Mouse (Mus musculus) common myeloid progenitor, adult 5-6 weeks (primary cell): ENCODE data around the gene Cog3. TPM values are rescaled to one million over a fixed set of nuclear protein-coding genes. Genes with fewer than 3 reads are reported as not detected.

ENCODE experiments used
- ATAC-seq: replicated peaks from 2 replicates; pipeline ENCODE4 v1.8.0; 2016; ENCODE audit warnings: low read depth, mild to moderate bottlenecking, moderate TSS enrichment, inconsistent platforms; ENCODE audit not compliant: poor library complexity, severe bottlenecking
- total RNA-seq: library from RNA; stranded (forward); fragments of 200-1000, 187-1606 nt; gene quantifications from 2 replicates; pipeline ENCODE4 v1.2.3, GENCODE M21; 2017

The Cog3 gene
- total RNA-seq, 1 experiment from 2014 or later, result 24.4 TPM

DNA sequence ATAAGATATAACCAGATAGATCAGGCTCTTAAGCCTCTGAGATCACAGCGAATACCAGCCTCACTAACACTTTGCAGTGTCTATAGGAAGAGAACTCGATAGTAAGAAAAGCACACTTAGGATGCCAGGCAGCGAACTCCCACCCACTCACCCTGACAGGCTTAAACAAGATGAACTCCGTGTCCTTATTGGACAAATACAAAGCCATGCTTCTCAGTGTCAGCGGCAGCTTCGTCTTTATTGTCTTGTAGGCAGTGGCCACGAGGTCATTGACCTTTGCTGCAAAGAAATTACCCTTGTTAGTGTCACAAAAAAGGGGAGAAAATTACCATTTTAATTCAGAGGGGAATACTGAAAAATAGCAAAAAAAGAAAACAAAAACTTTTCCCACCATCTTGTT is 46.5 kb downstream of the Cog3 start:
- no peak for ATAC-seq

DNA sequence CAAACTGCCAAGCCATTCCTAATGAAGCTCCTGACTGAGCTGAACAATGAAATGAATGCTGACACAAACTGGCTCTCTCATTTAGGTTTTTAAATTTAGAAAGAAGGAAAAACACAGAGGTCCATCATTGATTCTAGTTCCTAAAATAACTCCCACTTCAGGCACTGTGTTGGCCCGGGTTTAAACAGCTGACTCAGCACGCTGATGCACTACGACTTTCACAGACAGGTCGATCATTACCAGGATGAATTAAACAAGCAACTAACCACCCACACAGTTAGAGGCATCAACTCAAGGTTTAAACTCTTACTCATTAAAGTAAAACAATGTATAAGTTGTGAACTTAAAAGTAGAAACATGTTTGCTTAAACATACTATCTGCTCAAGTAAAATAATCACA is 47.7 kb downstream of the Cog3 start:
- no peak for ATAC-seq

DNA sequence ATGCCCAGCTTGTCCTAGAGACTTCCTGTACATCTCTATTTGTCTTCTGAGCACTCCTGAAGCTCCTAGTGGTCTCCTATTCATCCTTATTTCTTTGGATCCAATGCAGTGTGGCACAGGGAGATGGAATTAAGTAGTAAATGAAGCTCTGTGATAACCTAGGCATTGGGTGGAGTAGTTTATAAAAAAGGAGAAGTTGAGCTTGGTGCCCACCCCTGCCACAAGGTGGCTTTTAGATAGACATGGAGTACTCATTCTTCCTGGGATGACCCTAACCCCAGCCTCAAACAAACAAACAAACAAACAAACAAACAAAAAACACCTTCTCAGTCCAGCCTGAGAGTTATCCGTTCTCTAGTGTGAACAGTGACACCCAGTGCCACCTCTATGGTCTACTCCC is 56.4 kb downstream of the Cog3 start:
- no peak for ATAC-seq

DNA sequence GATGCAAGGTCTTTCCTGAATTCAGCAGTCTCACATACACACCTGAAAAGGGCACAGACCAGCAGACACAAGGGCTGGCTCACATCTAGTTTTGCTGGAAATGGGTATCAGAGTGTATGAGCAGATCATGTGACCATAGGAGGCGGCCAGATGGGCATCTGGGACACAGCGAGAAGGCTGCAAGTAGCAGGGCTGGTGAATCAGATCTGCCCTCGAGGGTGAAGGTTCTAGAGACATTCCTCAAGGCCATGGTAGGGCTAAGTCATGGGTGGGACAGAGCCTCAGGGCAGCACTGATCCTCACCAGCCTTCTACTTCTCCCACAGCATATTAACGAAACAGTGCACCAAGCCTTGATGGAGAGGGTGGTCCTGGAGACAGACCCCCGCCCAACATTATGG is 58.2 kb downstream of the Cog3 start:
- ATAC-seq, result no peak

DNA sequence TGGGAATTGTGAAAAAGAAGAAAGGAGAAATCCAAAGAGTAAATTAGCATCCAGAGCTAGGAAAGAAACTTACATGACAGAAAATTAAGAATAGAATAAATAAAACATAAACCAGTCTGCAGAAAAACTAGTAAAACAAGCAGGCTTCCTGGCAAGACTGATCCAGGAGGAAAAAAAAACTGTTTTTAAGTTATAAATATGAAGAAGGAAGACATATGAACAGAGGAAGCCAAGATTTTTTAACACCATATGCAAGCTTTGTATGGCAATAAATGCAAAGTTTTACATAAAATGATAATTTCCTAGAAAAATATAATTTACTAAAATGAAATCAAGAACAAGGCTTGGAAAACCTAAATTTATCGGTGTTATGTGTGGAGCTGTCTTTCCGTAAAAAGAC is 63.9 kb downstream of the Cog3 start:
- ATAC-seq, result no peak

DNA sequence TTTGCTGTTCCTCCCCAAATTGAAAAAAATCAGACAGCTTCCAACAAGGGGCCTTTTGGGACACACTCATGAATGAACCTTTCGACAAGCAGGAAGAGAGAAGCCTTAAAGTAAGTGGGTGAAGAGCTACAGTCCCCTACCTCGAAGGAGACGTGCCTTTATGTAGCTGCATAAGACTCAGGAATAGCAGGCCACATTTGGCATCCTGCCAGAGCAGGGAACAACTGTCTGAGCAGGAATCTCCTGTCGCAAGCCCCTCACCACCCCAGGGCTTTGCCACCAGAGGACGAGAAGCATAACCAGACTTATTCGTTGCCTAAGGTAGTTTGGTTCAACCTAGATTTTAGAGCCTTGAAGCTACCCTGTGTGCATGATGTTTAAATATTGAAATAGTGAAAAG is 78.0 kb downstream of the Cog3 start:
- ATAC-seq, result no peak

DNA sequence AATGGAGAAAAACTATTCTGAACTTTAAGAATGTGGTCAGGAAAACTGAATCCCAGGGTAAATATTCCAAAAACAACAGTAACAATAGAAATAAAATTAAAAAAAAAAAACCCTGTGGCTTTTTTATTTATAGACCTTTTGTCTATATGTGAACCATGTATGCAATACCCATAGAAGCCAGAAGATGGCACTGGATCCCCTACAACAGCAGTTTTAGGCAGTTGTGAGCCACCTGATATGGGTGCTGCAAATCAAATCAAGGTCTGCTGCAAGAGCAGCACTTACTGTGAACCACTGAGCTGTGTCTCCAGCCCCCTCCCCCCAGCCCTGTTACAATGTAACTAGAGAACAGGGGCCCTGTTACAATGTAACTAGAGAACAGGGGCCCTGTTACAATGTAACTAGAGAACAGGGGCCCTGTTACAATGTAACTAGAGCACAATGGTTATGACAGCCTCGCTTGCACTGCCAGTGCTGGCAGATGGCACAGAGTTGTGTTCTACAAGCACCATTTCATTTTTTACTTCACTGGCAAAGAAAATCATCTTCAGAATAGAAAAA is 85.2 kb downstream of the Cog3 start:
- ATAC-seq, result no peak

DNA sequence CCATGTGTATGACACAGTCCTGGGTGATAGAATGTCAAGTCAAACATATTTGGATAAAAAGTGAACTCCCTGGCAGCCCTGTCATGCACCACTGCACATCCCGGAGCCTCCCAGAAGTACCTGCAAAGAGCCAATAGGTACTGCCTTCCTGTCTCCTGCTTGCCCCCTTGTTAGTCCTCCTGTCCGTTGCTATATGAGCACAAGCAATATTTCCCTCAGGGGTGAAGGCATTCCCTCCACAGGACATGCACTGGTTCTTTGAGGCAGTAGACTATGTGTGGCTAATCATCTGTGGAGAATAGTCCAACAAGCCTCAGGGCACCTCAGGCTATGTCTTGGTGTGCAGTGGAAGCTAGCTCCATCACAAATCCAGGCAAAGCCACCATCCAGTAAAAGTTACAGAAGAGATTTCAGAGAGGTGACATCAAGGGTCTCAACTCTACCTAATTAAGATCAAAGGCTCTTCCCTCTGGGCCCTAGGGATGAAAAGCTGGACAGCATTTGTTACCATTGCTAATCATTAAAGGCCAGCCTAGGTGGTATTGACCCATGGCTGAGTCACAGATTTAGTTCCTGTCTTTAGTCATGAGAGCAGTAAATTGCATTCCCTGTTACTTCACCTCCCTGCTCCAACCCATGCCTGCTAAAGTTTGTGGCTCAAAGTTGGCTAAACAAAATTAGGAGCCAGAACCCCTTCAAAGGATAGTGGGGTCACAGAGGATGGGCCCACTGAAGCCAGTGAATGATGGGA is 88.7 kb downstream of the Cog3 start:
- no peak for ATAC-seq

DNA sequence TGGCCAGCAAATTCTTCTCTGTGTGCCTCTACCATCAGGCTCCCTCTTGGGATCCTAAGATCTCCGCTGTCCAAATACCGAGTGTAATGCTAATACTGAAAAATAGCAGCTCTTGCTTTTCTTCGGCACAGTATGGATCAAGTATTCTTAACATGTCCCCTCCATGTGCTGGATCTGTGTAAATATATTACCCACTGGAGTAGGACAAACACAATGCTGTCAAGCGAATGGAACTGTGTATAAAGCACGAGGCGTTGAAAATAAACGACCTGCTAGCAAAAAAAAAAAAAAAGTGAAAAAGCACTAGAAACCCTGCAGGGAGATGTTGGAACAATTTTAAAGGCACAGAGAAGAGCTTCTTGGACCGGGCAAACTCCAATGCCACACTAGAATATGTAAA is 92.8 kb downstream of the Cog3 start:
- no peak for ATAC-seq

DNA sequence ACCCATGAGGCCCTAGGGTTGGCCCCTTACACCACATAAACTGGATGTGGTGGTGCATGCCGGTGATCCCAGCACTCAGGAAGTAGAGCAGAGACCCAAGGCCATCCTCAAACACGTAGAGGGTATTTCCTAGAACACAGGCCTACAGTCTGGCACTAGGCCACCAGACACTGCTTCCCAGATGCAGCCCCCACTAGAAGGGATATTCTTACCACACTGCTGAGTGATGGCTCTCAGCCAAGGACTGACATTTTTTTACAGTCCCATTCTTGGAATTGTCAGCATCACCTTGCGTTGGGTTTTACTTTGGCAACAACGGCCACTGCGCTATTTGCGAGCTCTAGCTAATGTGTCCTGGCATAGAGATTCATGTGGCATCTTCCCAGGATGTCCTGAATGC is 93.4 kb downstream of the Cog3 start:
- ATAC-seq, result no peak

Other genes starting within 250 kb of the Cog3 start
- not detected in 2 replicates for gene Spert, start 161.4 kb downstream of the Cog3 start, total RNA-seq
- not detected in 2 replicates for gene Erich6b, start 112.3 kb downstream of the Cog3 start, total RNA-seq
- 20.3 and 29.7 TPM in 2 replicates for gene Slc25a30, start 32.5 kb upstream of the Cog3 start, total RNA-seq
- gene Tpt1, start 90.6 kb upstream of the Cog3 start, total RNA-seq, result 1,030 and 1,151 TPM in 2 replicates
- not detected in 2 replicates for gene Kctd4, start 200.5 kb upstream of the Cog3 start, total RNA-seq